Mouse (Mus musculus) liver, adult 2 months (tissue): ENCODE data around the gene Lrr1. TPM values are rescaled to one million over a fixed set of nuclear protein-coding genes. Genes with fewer than 3 reads are reported as not detected.

Source experiments
- DNase-seq: peaks from one replicate; pipeline ENCODE4 v3.0.0-alpha.2; 2011; ENCODE audit warnings: low read depth, low spot score; ENCODE audit errors: extremely low read depth
- H3K27ac ChIP-seq: fragments of 200-500 bp; replicated peaks from 2 replicates; pipeline ENCODE4 v1.5.1; 2012; ENCODE audit warnings: low read depth, mild to moderate bottlenecking, control low read depth, inconsistent platforms, low read length; ENCODE audit not compliant: insufficient read depth
- H3K27me3 ChIP-seq: fragments of 200-500 bp; 2 replicates; pipeline ENCODE4 v1.6.1; 2012; ENCODE audit warnings: mild to moderate bottlenecking, moderate library complexity, low read length, inconsistent platforms; ENCODE audit not compliant: control insufficient read depth, insufficient read depth
- H3K36me3 ChIP-seq: fragments of 200-500 bp; 2 replicates; pipeline ENCODE4 v1.6.1; 2012; ENCODE audit warnings: low read length, inconsistent platforms; ENCODE audit not compliant: control insufficient read depth, insufficient read depth
- H3K4me1 ChIP-seq: fragments of 200-500 bp; 2 replicates; pipeline ENCODE4 v1.6.1; 2011; ENCODE audit warnings: low read length; ENCODE audit not compliant: control insufficient read depth, insufficient read depth
- H3K4me3 ChIP-seq: fragments of 200-500 bp; 2 replicates; pipeline ENCODE4 v1.5.1; 2011; ENCODE audit warnings: low read depth, mild to moderate bottlenecking, control low read depth, low read length, moderate library complexity; ENCODE audit not compliant: insufficient read depth
- H3K79me2 ChIP-seq: fragments of 200-500 bp; 2 replicates; pipeline ENCODE4 v1.6.1; 2012; ENCODE audit warnings: inconsistent platforms, mild to moderate bottlenecking, low read length, moderate library complexity; ENCODE audit not compliant: control insufficient read depth, insufficient read depth
- H3K9ac ChIP-seq: fragments of 200-500 bp; 2 replicates; pipeline ENCODE4 v1.6.1; 2012; ENCODE audit warnings: low read depth, mild to moderate bottlenecking, control low read depth, inconsistent platforms, low read length
- CTCF ChIP-seq: fragments of 200-500 bp; IDR thresholded peaks from 2 replicates; pipeline ENCODE4 v1.5.1; 2011; ENCODE audit warnings: low read depth, low read length, control low read depth
- POLR2A ChIP-seq: fragments of 200-500 bp; IDR thresholded peaks from 2 replicates; pipeline ENCODE4 v1.6.1; 2011; ENCODE audit warnings: low read length, control low read depth; ENCODE audit not compliant: insufficient read depth; ENCODE audit errors: extremely low read depth
- WGBS: fragments of 180-500 bp; shearing (Covaris S2); methylation state at CpG from one replicate; pipeline ENCODE4 v1.1.7; 2018; 5-methylcytosine and 5-hydroxymethylcytosine counted together
- polyA plus RNA-seq: library from polyadenylated mRNA; depleted of rRNA; stranded (reverse); fragments of >200 nt; gene quantifications from 2 replicates; pipeline ENCODE4 v1.2.3, GENCODE M21; 2012
- total RNA-seq: library from RNA; depleted of rRNA; stranded (reverse); fragments of >200 nt; gene quantifications from 2 replicates; pipeline ENCODE4 v1.2.3, GENCODE M21; 2014

Gene Lrr1
- total and polyA plus RNA-seq, 2 experiments: not detected

DNA sequence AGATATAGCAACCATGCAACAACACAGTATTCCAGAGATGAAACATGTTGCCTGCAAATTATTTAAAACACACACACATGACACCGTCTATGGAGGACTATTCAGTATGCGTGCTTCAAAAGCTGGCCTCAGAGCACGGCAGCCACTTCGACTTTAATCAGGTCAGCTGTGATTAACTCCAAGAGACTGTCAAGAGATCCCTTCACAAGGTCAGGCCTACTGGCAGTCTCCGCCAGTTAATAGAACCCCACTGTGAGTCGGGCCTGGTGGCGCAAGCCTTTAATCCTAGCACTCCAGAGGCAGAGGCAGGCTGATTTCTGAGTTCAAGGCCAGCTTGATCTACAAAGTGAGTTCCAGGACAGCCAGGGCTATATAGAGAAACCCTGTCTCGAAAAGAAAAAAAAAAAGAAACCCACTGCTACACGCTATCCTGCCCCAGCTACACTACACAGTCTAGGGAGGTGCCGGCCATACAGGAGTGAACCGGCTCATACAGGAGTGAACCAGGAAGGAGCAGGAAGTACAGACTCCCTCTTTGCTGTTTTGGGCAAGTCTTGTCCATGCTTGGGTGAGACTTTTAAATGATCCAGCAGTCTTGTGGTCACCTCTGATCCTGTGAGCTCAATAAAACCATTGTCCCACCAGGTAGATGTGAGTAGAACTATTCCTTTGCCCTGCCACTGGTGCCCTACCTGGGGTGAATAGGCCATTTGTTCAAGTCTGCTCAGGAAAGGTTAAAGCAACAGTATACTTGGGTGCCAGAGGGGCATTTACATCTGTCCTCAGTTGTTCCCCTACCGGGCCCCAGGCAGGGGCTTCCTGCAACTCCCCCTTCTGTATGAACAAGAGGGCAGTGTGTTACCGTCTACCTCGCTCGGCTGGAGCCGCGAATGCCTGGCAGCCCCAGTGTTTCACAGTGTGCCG lies 41.7 kb downstream of the Lrr1 start:
- Histone ChIP-seq H3K27me3 (no peaks in the 10 kb centered on the region), H3K4me1 (no peaks in the 10 kb centered on the region), H3K9ac (no peak overlapping the region), H3K79me2 (no peaks in the 10 kb centered on the region), H3K27ac (no peak overlapping the region), H3K36me3 (no peaks in the 10 kb centered on the region), H3K4me3 (no peak overlapping the region)
- TF ChIP-seq POLR2A (no peak), CTCF (no peak)
- 94% methylated on average over 18 of the region's 18 CpGs for WGBS
- DNase-seq: no peak

DNA sequence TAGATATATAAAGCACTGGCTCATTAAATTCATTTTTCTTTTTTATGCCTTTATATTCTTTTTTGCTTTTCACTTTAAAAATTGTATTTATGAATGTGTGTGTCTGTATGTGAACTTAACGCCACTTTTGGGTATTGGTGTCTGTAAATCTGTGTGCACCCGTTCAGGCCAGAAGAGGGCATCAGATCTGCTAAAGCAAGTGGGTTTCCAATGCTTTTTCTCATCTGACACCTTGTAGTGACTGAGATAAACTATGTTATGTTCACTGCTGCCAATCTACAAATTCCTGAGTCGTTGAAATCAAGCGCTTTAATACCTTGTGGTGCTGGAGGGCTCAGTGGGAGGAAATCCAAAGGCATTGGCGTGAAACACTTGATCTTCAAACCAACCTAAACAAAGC lies 42.4 kb downstream of the Lrr1 start:
- H3K79me2 ChIP-seq: no peaks in the 10 kb centered on the region
- 85% methylated on average over 5 of the region's 5 CpGs for WGBS
- no peaks in the 10 kb centered on the region for H3K27me3 ChIP-seq
- no peak overlapping the region for H3K27ac ChIP-seq
- H3K4me1 ChIP-seq: no peaks in the 10 kb centered on the region
- no peaks in the 10 kb centered on the region for H3K36me3 ChIP-seq
- no peak for DNase-seq
- TF ChIP-seq POLR2A (no peak), CTCF (no peak)
- H3K9ac ChIP-seq: no peak overlapping the region
- H3K4me3 ChIP-seq: no peak overlapping the region

DNA sequence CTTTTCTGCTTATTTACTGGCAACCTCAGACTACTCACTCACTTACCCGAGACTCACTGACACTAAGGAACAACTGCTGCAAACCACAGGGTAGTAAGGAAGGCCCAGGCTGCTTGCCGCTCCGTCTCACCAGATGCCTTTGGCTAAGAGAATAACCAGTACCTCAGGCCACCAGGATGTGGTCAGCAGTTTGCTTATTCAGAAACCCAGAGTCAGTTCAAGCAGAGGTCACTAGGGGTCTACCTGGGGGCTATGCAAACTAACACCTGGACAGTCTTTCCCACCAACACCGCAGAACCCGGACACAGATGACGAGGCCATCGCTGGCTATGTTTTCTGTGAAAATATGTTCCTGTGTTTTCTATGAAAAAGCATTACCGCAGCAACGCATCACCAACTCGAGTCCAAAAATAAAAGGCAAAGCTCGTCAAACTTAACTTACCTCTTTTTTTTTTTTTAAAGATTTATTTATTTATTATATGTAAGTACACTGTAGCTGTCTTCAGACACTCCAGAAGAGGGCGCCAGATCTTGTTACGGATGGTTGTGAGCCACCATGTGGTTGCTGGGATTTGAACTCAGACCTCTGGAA lies 44.7 kb downstream of the Lrr1 start:
- H3K79me2 ChIP-seq: no peaks in the 10 kb centered on the region
- no peaks in the 10 kb centered on the region for H3K4me1 ChIP-seq
- no peaks in the 10 kb centered on the region for H3K27me3 ChIP-seq
- no peak for DNase-seq
- TF ChIP-seq CTCF (no peak), POLR2A (no peak)
- no peak overlapping the region for H3K4me3 ChIP-seq
- H3K36me3 ChIP-seq: no peaks in the 10 kb centered on the region
- no peak overlapping the region for H3K9ac ChIP-seq
- WGBS: 95% methylated on average over 13 of the region's 13 CpGs
- no peak overlapping the region for H3K27ac ChIP-seq

DNA sequence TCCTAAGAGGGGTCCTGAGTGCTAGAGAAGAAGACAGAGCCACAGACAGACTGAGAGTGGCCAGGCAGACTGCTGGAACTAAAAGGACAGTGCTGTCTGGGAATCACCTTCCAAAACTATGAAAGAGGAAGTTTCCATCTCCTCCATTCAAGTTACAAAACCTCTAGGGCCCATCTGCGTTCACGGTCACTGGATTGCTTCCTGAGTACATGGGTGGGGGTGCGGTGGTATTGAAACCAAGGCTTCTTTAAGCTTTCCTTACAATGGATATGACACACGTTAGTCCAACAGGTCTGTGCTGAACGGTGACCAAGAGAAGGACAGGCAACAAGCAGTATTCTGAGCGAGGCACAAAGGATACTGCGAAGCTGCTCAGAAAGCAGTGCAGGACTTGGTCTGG lies 45.8 kb downstream of the Lrr1 start:
- no peak for TF ChIP-seq CTCF
- no peak for TF ChIP-seq POLR2A
- no peak for DNase-seq
- Histone ChIP-seq H3K4me3 (no peak overlapping the region), H3K4me1 (no peaks in the 10 kb centered on the region), H3K27me3 (no peaks in the 10 kb centered on the region), H3K27ac (no peak overlapping the region), H3K9ac (no peak overlapping the region), H3K36me3 (no peaks in the 10 kb centered on the region), H3K79me2 (no peaks in the 10 kb centered on the region)
- WGBS: 92% methylated on average over 7 of the region's 7 CpGs

DNA sequence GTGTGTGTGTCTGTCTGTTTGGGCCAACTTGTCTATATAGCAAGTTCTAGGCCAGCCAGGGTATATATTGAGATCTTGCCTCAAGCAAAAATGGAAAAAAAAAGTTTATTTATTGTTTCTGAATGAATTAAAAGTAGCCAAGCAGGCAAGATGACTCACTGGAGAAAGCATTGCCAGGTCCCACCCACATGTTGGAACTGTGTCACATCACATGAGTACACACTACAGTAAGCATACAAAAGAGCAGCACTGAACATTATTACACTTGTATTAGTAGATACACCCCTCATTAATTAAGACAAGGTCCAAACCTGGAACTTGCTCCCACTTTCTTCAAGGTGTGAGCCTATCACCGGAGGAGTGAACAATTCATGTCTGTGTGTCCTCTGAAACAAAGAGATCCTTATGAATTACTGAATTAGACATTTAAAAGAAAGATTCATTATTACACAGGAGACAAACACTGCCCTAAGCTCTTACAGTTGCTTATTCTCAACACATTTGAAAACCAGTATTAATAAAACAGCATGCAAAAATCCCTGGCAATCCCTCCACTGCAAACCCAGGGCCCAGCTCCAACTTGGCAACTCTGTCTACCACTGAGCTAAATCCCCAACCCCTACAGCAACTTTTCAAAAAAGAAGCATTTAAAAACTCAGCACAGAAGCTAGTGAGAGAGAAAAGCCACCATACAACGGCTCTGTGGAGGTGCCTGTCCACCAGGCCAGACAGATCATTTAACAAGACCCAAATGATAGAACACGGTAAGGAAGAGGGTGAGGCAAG lies 46.6 kb downstream of the Lrr1 start:
- Histone ChIP-seq H3K27me3 (no peaks in the 10 kb centered on the region), H3K36me3 (no peaks in the 10 kb centered on the region), H3K79me2 (no peaks in the 10 kb centered on the region), H3K27ac (no peak overlapping the region), H3K4me3 (no peak overlapping the region), H3K4me1 (no peaks in the 10 kb centered on the region), H3K9ac (no peak overlapping the region)
- 85% methylated on average over 3 of the region's 3 CpGs for WGBS
- DNase-seq: no peak
- TF ChIP-seq CTCF: no peak
- TF ChIP-seq POLR2A: no peak
